Mouse (Mus musculus) erythroblast, embryonic 14.5 days (primary cell): Measurements from ENCODE around the gene Gm43638.

Experiments
- GATA1 ChIP-seq: IDR thresholded peaks from 2 replicates; pipeline ENCODE4 v1.6.1; 2012; ENCODE audit warnings: low read length, inconsistent platforms, mixed read lengths
- TAL1 ChIP-seq: IDR thresholded peaks from 3 replicates; pipeline ENCODE4 v1.6.1; 2012; ENCODE audit warnings: low read length, inconsistent platforms, mixed read lengths

GRCm38 (mm10) chr5:87425676-87426075 lies 60.9 kb downstream of the Gm43638 start:
- TF ChIP-seq GATA1 (no peak), TAL1 (no peak)
